Mouse (Mus musculus): ENCODE results near the gene Lenep. TPM values are rescaled to one million over a fixed set of nuclear protein-coding genes. Genes with fewer than 3 reads are reported as not detected.

The Lenep gene
- not detected in 2 replicates for polyA plus RNA-seq (2015; fragmentation: Nextera tagmentation; extraction: Ambion mirVana)

DNA sequence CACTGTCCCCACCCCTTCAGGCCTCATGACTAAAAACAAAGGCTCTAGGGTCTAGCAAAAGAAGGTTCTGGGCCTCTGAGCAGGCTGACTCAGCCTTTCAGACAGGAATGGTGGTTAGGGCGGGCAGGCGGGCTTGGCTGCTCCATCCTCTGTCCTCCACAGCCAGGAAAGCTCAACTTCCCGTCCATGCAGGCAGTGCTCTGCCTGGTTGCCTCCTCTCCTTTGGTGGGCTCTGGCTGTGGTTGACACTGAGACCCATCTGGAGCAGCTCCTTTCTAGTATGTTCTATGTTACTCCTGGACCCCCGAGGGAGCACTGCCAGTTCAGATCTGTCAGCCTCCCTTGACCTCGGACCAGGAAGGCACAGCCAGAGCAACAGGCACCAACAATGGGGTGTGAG lies at the start of gene Lenep:
TSS of gene Lenep (minus strand) at position 101 of the 400 bp plus-strand sequence.

DNA sequence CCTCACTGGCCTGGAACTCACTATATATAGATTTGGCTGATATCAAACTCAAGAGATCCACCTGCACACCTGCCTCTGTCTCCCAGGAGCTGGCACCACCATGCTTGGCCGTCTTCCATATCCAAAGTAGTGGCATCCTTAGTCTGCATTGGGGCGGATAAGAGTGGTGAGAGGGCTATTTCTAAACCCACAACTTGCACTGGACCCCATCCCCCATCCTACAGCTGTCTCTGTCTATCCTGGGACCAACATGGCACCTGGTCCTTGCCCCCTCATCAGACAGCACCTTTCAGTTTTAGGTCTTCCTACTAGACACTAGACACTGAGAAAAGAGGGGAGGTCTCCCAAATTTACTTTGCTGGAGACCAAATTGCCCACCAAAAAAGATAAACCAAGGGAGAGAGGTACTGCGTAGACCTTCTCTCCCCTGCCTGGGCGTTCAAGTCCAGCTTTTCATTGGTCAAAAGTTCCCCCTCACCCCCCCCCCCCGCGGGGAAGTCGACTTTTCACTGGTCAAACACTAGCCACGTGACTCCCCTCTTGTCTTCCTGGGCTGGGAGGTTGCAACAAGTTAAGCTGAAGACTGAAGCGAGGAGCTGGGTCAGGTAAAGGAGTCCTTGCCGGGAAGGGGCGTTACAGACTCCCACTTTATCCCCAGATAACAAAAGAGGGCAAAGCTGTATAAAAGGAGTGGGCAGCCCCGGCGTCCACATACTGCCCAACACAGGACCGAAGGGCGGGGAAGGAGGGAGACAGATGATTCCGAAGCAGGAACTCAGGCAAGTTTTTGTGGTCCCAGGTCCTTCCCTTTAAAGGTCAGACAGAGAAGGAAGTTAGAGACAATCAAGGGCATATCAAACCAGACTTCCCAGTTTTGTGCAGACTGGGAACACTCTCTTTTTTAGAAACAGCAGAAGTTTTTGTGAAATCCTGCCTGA lies 33.9 kb upstream of the Lenep start, which contains the start of gene Pbxip1:
TSS of gene Pbxip1 (plus strand) at position 531 of the 938 bp plus-strand sequence.

DNA sequence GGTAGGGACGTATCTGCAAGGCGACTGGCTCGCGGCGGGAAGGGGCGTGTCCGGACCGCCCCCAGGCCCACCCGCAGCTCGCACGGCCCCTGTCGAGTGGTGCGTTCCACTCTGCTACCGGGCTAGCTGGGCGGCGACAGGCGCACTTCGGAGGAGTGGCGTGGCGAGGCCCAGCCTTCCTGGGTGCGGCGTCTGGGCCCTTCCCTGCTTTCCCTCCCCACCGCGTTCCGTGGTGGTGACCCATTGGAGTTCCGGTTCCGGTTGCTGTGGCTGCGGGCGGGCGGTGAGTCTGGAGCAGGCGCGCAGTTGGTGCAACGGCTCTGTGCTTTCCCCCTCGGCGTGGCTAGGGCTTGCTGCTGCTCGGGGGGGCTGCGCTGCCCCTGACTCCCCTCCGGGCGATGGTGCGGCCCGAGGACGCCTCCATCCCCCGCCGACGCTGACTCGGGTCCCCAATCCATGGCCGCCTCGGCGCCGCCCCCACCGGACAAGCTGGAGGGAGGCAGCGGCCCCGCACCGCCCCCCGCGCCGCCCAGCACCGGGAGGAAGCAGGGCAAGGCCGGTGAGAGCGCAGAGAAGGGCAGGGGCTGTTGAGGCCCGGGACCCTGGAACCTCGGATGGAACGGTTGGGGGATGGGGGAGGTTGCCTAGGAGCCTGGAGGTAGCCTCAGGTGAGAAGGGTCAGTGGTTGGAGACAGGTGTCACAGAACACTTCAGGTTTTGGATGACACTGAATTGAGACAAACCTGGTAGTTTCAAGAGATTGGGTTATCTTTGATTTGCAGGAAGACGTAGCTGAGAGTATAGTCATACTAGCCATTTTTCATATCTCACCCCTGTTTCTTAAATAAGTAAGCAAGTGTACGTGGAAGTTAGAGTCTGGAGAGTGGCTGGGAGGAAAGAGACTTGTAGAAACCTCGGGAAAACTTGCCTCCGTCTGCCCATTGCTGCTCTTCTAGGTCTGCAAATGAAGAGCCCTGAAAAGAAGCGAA lies 27.9 kb upstream of the Lenep start, which contains the start of gene Pygo2:
TSS of gene Pygo2 (plus strand) at position 44 of the 989 bp plus-strand sequence.

DNA sequence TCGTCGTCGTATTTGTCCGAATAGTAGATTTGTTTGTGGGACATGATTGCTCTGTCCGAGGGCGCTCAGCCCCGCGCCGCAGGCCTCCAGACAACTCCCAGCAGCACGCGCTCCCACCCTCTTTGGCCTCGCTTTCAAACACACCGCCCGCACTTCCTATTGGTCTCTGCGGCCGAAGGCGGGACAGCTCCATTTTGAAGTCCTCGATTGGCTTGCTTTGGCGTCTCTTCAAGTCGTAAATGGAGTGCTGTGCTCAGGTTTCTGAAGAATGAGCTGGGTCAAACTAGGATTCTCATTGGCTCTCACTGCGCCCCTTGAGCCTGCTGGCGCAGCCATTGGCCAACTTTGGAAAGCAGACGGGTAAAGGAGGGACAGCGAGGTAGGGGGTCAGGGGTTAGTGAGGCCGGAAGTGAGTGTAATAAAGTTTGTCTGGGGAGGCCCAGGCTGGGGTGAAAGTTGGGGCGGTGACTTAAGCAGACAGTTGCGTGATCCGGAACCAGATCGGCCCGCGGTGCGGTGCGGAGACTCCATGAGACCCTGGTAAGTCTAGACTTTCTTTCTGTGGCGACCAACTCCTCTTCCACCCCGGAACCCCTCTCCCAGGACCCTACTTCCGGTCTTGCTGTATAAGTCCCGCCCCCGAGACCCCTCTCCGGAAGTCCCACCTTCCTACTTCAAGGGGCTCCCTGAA lies 15.7 kb upstream of the Lenep start, which contains the start of the genes Cks1b and Shc1:
TSS of gene Cks1b (minus strand) at position 214 of the 691 bp plus-strand sequence.
TSS of gene Shc1 (plus strand) at position 274 of the 691 bp plus-strand sequence.

DNA sequence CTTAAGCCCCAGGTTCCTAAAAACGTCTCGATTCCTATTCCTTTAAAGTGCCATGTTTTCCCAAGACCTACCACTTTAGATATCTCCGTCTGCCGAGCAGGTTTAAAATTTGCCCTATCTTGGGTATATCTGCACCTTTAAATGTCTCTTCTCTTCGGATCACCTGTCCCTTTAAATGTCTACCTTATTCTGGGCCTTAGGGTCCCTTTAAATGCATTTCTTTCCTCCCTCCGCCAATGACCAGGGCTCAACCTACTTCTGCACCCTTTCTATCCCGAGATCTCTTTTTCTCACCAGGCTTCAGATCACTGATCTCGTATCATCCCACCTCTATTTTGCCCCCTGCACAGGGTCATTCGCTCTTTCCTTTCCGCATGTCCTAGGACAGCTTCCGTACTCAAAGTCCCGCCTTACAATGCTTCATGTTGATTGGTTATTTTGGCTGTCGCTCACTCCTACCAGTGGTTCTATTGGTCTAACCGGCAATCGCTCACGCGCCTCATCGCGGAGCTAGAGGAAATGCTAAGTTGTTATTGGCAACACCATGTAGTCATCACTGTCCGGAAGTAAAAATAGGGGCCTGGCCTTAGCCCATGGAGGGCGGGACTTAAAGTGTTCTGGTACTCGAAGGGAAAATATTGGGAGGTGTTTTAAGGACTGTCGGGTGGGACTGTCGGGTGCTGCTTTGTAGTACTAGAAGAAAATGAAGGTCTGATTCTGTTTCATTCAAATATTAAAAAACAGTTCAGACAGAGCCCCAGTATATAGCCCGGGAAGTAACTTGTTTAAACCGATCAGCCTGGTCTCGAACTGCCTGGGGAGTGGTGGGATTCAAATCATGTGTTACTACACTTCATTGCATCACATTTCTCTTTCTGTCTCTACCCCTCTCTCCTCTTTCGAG lies 9.1 kb upstream of the Lenep start, which contains the start of gene Flad1:
TSS of gene Flad1 (minus strand) at position 381 of the 904 bp plus-strand sequence.

DNA sequence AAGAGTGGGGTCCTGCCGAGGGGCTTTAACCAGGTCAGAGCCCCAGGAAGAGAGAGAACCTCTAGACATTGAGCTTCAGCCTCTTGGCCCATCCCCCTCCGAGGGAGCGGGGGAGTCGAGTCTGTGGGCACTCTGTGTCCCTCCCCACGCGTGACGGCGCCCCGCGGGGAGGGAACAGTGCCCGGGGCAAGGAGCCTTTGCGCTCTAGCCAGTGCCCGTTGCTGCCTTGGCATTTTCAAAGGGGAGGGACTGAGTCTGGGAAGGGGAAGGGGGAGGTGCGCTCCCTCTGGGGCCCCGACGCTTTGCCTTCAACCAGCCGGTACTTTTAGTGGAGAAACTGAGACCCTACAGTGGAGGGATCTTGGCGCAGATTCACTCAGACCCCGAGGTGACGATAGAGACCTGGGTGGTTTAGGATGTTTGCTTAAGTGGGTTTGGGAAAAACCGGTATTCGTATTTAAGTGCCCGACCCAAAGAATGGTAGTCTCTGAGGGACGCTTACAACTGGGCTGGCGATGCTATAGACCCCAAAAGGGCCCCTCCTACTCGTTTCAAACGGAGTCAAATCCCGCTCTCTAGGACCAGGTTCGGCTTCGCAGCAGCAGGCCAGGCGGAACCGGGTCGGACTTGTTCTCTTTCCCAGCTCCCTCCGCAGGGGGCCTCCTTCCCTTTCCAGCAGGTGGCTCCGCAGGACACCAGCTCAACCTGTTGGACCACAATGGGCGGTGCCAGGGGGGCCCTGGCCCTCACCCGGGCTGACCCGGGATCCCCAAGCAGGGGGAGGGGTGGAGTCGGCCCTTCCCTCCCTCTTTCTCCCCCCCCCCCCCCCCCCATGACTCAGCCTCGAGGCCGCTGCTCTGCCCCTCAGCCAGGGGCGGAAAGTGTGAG lies 8.3 kb downstream of the Lenep start, which contains the start of gene Zbtb7b:
TSS of gene Zbtb7b (minus strand) at position 771 of the 888 bp plus-strand sequence.

DNA sequence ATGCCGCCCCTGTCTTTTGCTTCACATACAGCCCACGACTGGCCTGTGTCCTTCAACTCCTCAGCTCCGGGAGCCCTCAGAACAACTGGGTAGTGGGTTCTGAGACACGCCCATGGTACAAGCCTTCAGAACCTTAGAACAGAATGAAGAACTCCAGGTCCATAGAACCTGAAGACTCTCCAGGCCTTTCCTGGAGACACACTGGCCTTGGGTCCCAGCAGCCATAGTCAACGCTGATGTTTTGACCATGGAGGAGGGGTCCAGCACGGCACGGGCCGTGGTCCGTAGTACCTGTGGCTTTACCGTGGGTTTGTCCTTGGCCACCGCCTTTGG lies 37.5 kb downstream of the Lenep start, which contains the start of gene Dcst1:
TSS of gene Dcst1 (minus strand) at position 101 of the 333 bp plus-strand sequence.

DNA sequence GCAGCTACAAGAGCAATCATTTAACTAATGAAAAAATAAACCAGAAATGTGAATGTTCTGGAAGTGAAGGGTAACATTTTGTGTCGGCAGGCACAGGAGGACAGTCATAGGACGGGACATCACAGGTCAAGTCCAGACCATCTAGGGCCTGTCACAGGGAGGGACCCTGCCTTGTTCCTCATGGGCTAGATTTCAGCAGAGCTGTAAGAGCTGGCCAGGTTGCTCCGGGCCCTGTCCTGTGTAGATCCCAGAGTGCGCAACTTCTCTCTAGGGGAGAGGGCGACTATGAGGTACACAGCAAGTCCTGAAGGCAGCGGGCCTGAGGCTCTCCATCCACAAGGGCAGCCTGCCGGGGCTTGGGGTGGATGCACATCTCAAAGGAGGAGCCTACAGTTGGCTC lies 40.9 kb downstream of the Lenep start, which contains the start of gene Dcst2:
TSS of gene Dcst2 (plus strand) at position 301 of the 400 bp plus-strand sequence.

Other genes starting within 250 kb of the Lenep start
- gene Hcn3, start 242.6 kb downstream of the Lenep start, polyA plus RNA-seq (2015; fragmentation: Nextera tagmentation; extraction: Ambion mirVana): 0.33 and 0.55 TPM in 2 replicates
- gene Clk2, start 238.0 kb downstream of the Lenep start, polyA plus RNA-seq (2015; fragmentation: Nextera tagmentation; extraction: Ambion mirVana): 9.4 and 10.4 TPM in 2 replicates
- 50.6 and 61.2 TPM in 2 replicates for gene Scamp3, start 225.3 kb downstream of the Lenep start, polyA plus RNA-seq (2015; fragmentation: Nextera tagmentation; extraction: Ambion mirVana)
- 11.7 and 11.8 TPM in 2 replicates for gene Fam189b, start 219.7 kb downstream of the Lenep start, polyA plus RNA-seq (2015; fragmentation: Nextera tagmentation; extraction: Ambion mirVana)
- 25.1 and 27.4 TPM in 2 replicates for gene Gba, start 199.9 kb downstream of the Lenep start, polyA plus RNA-seq (2015; fragmentation: Nextera tagmentation; extraction: Ambion mirVana)
- gene Thbs3, start 187.6 kb downstream of the Lenep start, polyA plus RNA-seq (2015; fragmentation: Nextera tagmentation; extraction: Ambion mirVana): 61.7 and 72.4 TPM in 2 replicates
- gene Mtx1, start 175.7 kb downstream of the Lenep start, polyA plus RNA-seq (2015; fragmentation: Nextera tagmentation; extraction: Ambion mirVana): 116 and 132 TPM in 2 replicates
- 0.44 and 0.60 TPM in 2 replicates for gene Muc1, start 173.7 kb downstream of the Lenep start, polyA plus RNA-seq (2015; fragmentation: Nextera tagmentation; extraction: Ambion mirVana)
- 194 and 215 TPM in 2 replicates for gene Krtcap2, start 156.8 kb downstream of the Lenep start, polyA plus RNA-seq (2015; fragmentation: Nextera tagmentation; extraction: Ambion mirVana)
- 0.13 and 0.15 TPM in 2 replicates for gene Trim46, start 156.5 kb downstream of the Lenep start, polyA plus RNA-seq (2015; fragmentation: Nextera tagmentation; extraction: Ambion mirVana)
- gene Dpm3, start 143.4 kb downstream of the Lenep start, polyA plus RNA-seq (2015; fragmentation: Nextera tagmentation; extraction: Ambion mirVana): 89.6 and 97.0 TPM in 2 replicates
- gene Slc50a1, start 132.2 kb downstream of the Lenep start, polyA plus RNA-seq (2015; fragmentation: Nextera tagmentation; extraction: Ambion mirVana): 53.2 and 56.2 TPM in 2 replicates
- gene Efna1, start 121.7 kb downstream of the Lenep start, polyA plus RNA-seq (2015; fragmentation: Nextera tagmentation; extraction: Ambion mirVana): 21.7 and 22.7 TPM in 2 replicates
- 0.10 and 1.9 TPM in 2 replicates for gene Efna3, start 79.8 kb downstream of the Lenep start, polyA plus RNA-seq (2015; fragmentation: Nextera tagmentation; extraction: Ambion mirVana)
- 2.1 and 2.3 TPM in 2 replicates for gene Efna4, start 64.8 kb downstream of the Lenep start, polyA plus RNA-seq (2015; fragmentation: Nextera tagmentation; extraction: Ambion mirVana)
- gene Adam15, start 52.8 kb downstream of the Lenep start, polyA plus RNA-seq (2015; fragmentation: Nextera tagmentation; extraction: Ambion mirVana): 37.4 and 49.7 TPM in 2 replicates
- 0.34 TPM in 1 of 2 replicates, not detected in the other for gene Dcst2, start 40.8 kb downstream of the Lenep start, polyA plus RNA-seq (2015; fragmentation: Nextera tagmentation; extraction: Ambion mirVana)
- gene Dcst1, start 37.5 kb downstream of the Lenep start, polyA plus RNA-seq (2015; fragmentation: Nextera tagmentation; extraction: Ambion mirVana): 0.08 TPM in 1 of 2 replicates, not detected in the other
- gene Zbtb7b, start 8.0 kb downstream of the Lenep start, polyA plus RNA-seq (2015; fragmentation: Nextera tagmentation; extraction: Ambion mirVana): 2.1 and 3.7 TPM in 2 replicates
- gene Flad1, start 9.1 kb upstream of the Lenep start, polyA plus RNA-seq (2015; fragmentation: Nextera tagmentation; extraction: Ambion mirVana): 32.9 and 33.8 TPM in 2 replicates
- 101 and 113 TPM in 2 replicates for gene Cks1b, start 15.6 kb upstream of the Lenep start, polyA plus RNA-seq (2015; fragmentation: Nextera tagmentation; extraction: Ambion mirVana)
- 39.6 and 45.2 TPM in 2 replicates for gene Shc1, start 15.7 kb upstream of the Lenep start, polyA plus RNA-seq (2015; fragmentation: Nextera tagmentation; extraction: Ambion mirVana)
- 15.7 and 18.4 TPM in 2 replicates for gene Pygo2, start 27.4 kb upstream of the Lenep start, polyA plus RNA-seq (2015; fragmentation: Nextera tagmentation; extraction: Ambion mirVana)
- gene Pbxip1, start 33.9 kb upstream of the Lenep start, polyA plus RNA-seq (2015; fragmentation: Nextera tagmentation; extraction: Ambion mirVana): 206 and 221 TPM in 2 replicates
- 26.7 and 33.5 TPM in 2 replicates for gene Pmvk, start 51.7 kb upstream of the Lenep start, polyA plus RNA-seq (2015; fragmentation: Nextera tagmentation; extraction: Ambion mirVana)
- gene Kcnn3, start 117.4 kb upstream of the Lenep start, polyA plus RNA-seq (2015; fragmentation: Nextera tagmentation; extraction: Ambion mirVana): 4.5 TPM in 2 replicates

Measured in skeletal muscle tissue, postnatal 0 days (tissue).